8 mouse cellular contexts compared by ENCODE assay signal in genomic region chr8:122375751-122376364, GRCm38 (mm10). TPM values are rescaled to one million over a fixed set of nuclear protein-coding genes. Genes with fewer than 3 reads are reported as not detected.
DNase-seq lines count a peak whose midpoint lies in the region; ATAC-seq and TF ChIP-seq lines count a peak whose summit lies in the region.

No protein-coding gene starts in this region.

- WGBS in hindbrain, embryonic 16.5 days: 28% methylated on average over 13 of the region's 13 CpGs
- WGBS in midbrain, postnatal 0 days: 28% methylated on average over 13 of the region's 13 CpGs

- H3K9ac ChIP-seq in hindbrain, embryonic 16.5 days (ENCODE audit: low read depth, low read length): peak overlapping the region; percentile 58
- H3K9ac ChIP-seq in midbrain, postnatal 0 days (replicated peaks; ENCODE audit: low read length, poor library complexity, severe bottlenecking): peak overlapping the region; percentile 29; the same call in 1 of the 2 replicates

- H3K27ac ChIP-seq in left cerebral cortex, adult 2 months: peak overlapping the region; percentile 45; the same call in 1 of the 2 replicates
- no peak overlapping the region for H3K27ac ChIP-seq in cortical plate, adult 2 months (ENCODE audit: insufficient read depth, low read length)
- H3K27ac ChIP-seq in hindbrain, embryonic 16.5 days (ENCODE audit: low read depth, low read length): peak overlapping the region; percentile 40; the same call in 1 of the 2 replicates
- no peak overlapping the region for H3K27ac ChIP-seq in midbrain, postnatal 0 days (ENCODE audit: low read depth, low read length)

- peak overlapping the region; percentile 66 for H3K4me2 ChIP-seq in hindbrain, embryonic 16.5 days (ENCODE audit: low read length)
- peak overlapping the region; percentile 81 for H3K4me2 ChIP-seq in midbrain, postnatal 0 days (ENCODE audit: low read depth, low read length, poor library complexity, severe bottlenecking)

- peak; percentile 44 for ATAC-seq in hindbrain, embryonic 16.5 days
- peak; percentile 25; the same call in 1 of the 2 replicates for ATAC-seq in midbrain, postnatal 0 days (ENCODE audit: low FRiP score)

- no peak for TF ChIP-seq POLR2A in cortical plate, adult 2 months (IDR thresholded peaks at IDR 0.05; ENCODE audit: extremely low read depth, insufficient read depth, low read length)

- intact Hi-C loops in left cerebral cortex, adult 2 months (cut with DNase I): loop anchor here (2.0 to 5.0 kb wide), 3 partner anchors 66 to 425 kb away; partner anchors contain the start of genes Ctu2, Mvd and Rnf166
- intact Hi-C loops in left cerebral cortex, postnatal 4 days (cut with DNase I): no loop called here

- no peaks in the 10 kb centered on the region for H3K9me3 ChIP-seq in hindbrain, embryonic 16.5 days (ENCODE audit: control insufficient read depth, low read length)
- H3K9me3 ChIP-seq in midbrain, postnatal 0 days (ENCODE audit: low read length): no peaks in the 10 kb centered on the region

- no peaks in the 10 kb centered on the region; the same call in 1 of the 2 replicates for H3K36me3 ChIP-seq in hindbrain, embryonic 16.5 days (ENCODE audit: control insufficient read depth, insufficient read depth, low read length)
- H3K36me3 ChIP-seq in midbrain, postnatal 0 days (ENCODE audit: insufficient read depth, low read length): 0 out of 2 replicates have a peak, but pooled peaks cover 6% of the 10 kb centered on the region

- no peak for DNase-seq in left cerebral cortex, adult 2 months (ENCODE audit: extremely low spot score in 1 of 2, low spot score in 2 of 2)
- no peak for DNase-seq in left cerebral cortex, postnatal 4 days
- DNase-seq in midbrain, postnatal 0 days (ENCODE audit: low spot score): no peak
- no peak for DNase-seq in right cerebral cortex, adult 2 months (ENCODE audit: low spot score in 2 of 2)
- no peak for DNase-seq in Muller cell, postnatal 12 days (ENCODE audit: inconsistent ontology term)
- no peak for DNase-seq in urinary bladder, postnatal 25 days (ENCODE audit: low spot score)

- peak overlapping the region; percentile 75 for H3K4me3 ChIP-seq in left cerebral cortex, adult 2 months
- H3K4me3 ChIP-seq in cortical plate, adult 2 months (ENCODE audit: insufficient read depth, low read length): peak overlapping the region; percentile 64
- H3K4me3 ChIP-seq in hindbrain, embryonic 16.5 days (ENCODE audit: low read length): peak overlapping the region; percentile 90
- peak overlapping the region; percentile 98 for H3K4me3 ChIP-seq in midbrain, postnatal 0 days (ENCODE audit: low read depth, low read length)

- no peaks in the 10 kb centered on the region for H3K27me3 ChIP-seq in hindbrain, embryonic 16.5 days (replicated peaks; ENCODE audit: control insufficient read depth, insufficient read depth, low read length)
- no peaks in the 10 kb centered on the region for H3K27me3 ChIP-seq in midbrain, postnatal 0 days (ENCODE audit: insufficient read depth, low read length)

- H3K4me1 ChIP-seq in cortical plate, adult 2 months (ENCODE audit: control insufficient read depth, insufficient read depth, low read length): no peaks in the 10 kb centered on the region; the same call in 1 of the 2 replicates
- peaks cover 15% of the 10 kb centered on the region for H3K4me1 ChIP-seq in hindbrain, embryonic 16.5 days (ENCODE audit: control insufficient read depth, insufficient read depth, low read depth, low read length)
- H3K4me1 ChIP-seq in midbrain, postnatal 0 days (ENCODE audit: insufficient read depth, low read length): peaks cover 8% of the 10 kb centered on the region

- no peak for TF ChIP-seq CTCF in left cerebral cortex, adult 2 months (IDR thresholded peaks at IDR 0.05)
- no peak for TF ChIP-seq CTCF in cortical plate, adult 2 months (IDR thresholded peaks at IDR 0.05; ENCODE audit: extremely low read depth, insufficient read depth, low read length)
- no peak for TF ChIP-seq CTCF in midbrain, postnatal 0 days (IDR thresholded peaks at IDR 0.05)

RNA-seq across cellular contexts. Expression of gene Zc3h18, which starts 0.6 kb away (rescaled TPM):
- total RNA-seq in left cerebral cortex, adult 2 months (2021): 10 to 100 TPM; 42.3 to 45.0 TPM
- 10 to 100 TPM; 47.9 to 49.3 TPM for total RNA-seq in left cerebral cortex, postnatal 4 days (2021)
- polyA plus RNA-seq in cortical plate, adult 2 months (2012; rRNA removed): 33.0 and 33.6 TPM in 2 replicates
- 28.8 and 31.8 TPM in 2 replicates for polyA plus RNA-seq in hindbrain, embryonic 16.5 days (2015; fragmentation: Nextera tagmentation; extraction: Ambion mirVana)
- total RNA-seq in midbrain, postnatal 0 days (2014; rRNA removed): 29.4 and 41.3 TPM in 2 replicates
- polyA plus RNA-seq in midbrain, postnatal 0 days (2015; fragmentation: Nextera tagmentation; extraction: Ambion mirVana): 23.4 and 25.0 TPM in 2 replicates

RNA-seq across cellular contexts. Expression of gene Trhr2, which starts 15.3 kb away (rescaled TPM):
- total RNA-seq in left cerebral cortex, adult 2 months (2021): 10 to 100 TPM in 1 of 2 experiments, 1 to 10 TPM in 1; 7.1 to 11.4 TPM
- total RNA-seq in left cerebral cortex, postnatal 4 days (2021): 1 to 10 TPM in 1 of 2 experiments, under 1 TPM in 1; 0.66 to 1.3 TPM
- polyA plus RNA-seq in cortical plate, adult 2 months (2012; rRNA removed): 4.0 and 5.5 TPM in 2 replicates
- 0.39 and 0.60 TPM in 2 replicates for polyA plus RNA-seq in hindbrain, embryonic 16.5 days (2015; fragmentation: Nextera tagmentation; extraction: Ambion mirVana)
- 0.93 and 3.5 TPM in 2 replicates for total RNA-seq in midbrain, postnatal 0 days (2014; rRNA removed)
- 0.15 and 0.37 TPM in 2 replicates for polyA plus RNA-seq in midbrain, postnatal 0 days (2015; fragmentation: Nextera tagmentation; extraction: Ambion mirVana)

RNA-seq across cellular contexts. Expression of gene Il17c, which starts 46.0 kb away (rescaled TPM):
- not detected for total RNA-seq in left cerebral cortex, adult 2 months (2021)
- total RNA-seq in left cerebral cortex, postnatal 4 days (2021): under 1 TPM in 1 of 2 experiments, not detected in 1; 0.52 TPM
- polyA plus RNA-seq in cortical plate, adult 2 months (2012; rRNA removed): 0.21 and 0.36 TPM in 2 replicates
- not detected in 2 replicates for polyA plus RNA-seq in hindbrain, embryonic 16.5 days (2015; fragmentation: Nextera tagmentation; extraction: Ambion mirVana)
- total RNA-seq in midbrain, postnatal 0 days (2014; rRNA removed): not detected in 2 replicates
- 0.37 TPM in 1 of 2 replicates, not detected in the other for polyA plus RNA-seq in midbrain, postnatal 0 days (2015; fragmentation: Nextera tagmentation; extraction: Ambion mirVana)

RNA-seq across cellular contexts. Expression of gene Cyba, which starts 56.9 kb away (rescaled TPM):
- total RNA-seq in left cerebral cortex, adult 2 months (2021): 1 to 10 TPM; 6.6 to 7.1 TPM
- total RNA-seq in left cerebral cortex, postnatal 4 days (2021): 10 to 100 TPM in 1 of 2 experiments, 1 to 10 TPM in 1; 8.8 to 10.1 TPM
- polyA plus RNA-seq in cortical plate, adult 2 months (2012; rRNA removed): 19.3 and 19.8 TPM in 2 replicates
- 38.3 and 41.6 TPM in 2 replicates for polyA plus RNA-seq in hindbrain, embryonic 16.5 days (2015; fragmentation: Nextera tagmentation; extraction: Ambion mirVana)
- total RNA-seq in midbrain, postnatal 0 days (2014; rRNA removed): 23.1 and 27.7 TPM in 2 replicates
- 35.6 and 40.4 TPM in 2 replicates for polyA plus RNA-seq in midbrain, postnatal 0 days (2015; fragmentation: Nextera tagmentation; extraction: Ambion mirVana)

Comparison
In these comparisons a context has a peak if more than half of its experiments do, and no peak if none do; other contexts are left out.
1. H3K27ac ChIP-seq: peak in left cerebral cortex, adult 2 months (single experiment) and hindbrain, embryonic 16.5 days (single experiment); none in cortical plate, adult 2 months (single experiment) and midbrain, postnatal 0 days (single experiment).
2. Peak in every context shown above with its lines, with median percentiles within 50 percentile points of each other: H3K4me3 ChIP-seq.